Mouse (Mus musculus): ENCODE measurements around the gene Coro1b.

- TF ChIP-seq IRF4 (IDR thresholded peaks at IDR 0.05; ENCODE audit: low read depth, low read length) (no peak), MAFK (IDR thresholded peaks at IDR 0.05; ENCODE audit: insufficient replicate concordance, low read length) (no peak), E2F4 (IDR thresholded peaks at IDR 0.05; ENCODE audit: insufficient replicate concordance, low read depth, low read length) (no peak), SMC3 (IDR thresholded peaks at IDR 0.05; ENCODE audit: low read depth, low read length) (no peak), ZMIZ1 (IDR thresholded peaks at IDR 0.05; ENCODE audit: low read depth, low read length) (no peak), POLR2A (IDR thresholded peaks at IDR 0.05; ENCODE audit: low read depth, low read length) (no peak), CTCF (conservative IDR thresholded peaks at IDR 0.05 in 1 of 2, IDR thresholded peaks at IDR 0.05 in 1 of 2; ENCODE audit: low read depth in 2 of 2, low read length in 2 of 2) (no peak), TBP (conservative IDR thresholded peaks at IDR 0.05; ENCODE audit: low read depth, low read length) (no peak), MAX (IDR thresholded peaks at IDR 0.05; ENCODE audit: low read length) (no peak)
Observed at GRCm38 (mm10) chr19:4112063-4112960, 36.1 kb upstream of the Coro1b start.
